Mouse (Mus musculus): ENCODE data around the gene Sh3gl1. TPM values are rescaled to one million over a fixed set of nuclear protein-coding genes. Genes with fewer than 3 reads are reported as not detected.

Sh3gl1 gene
- total and polyA plus RNA-seq, 3 experiments = 29.3 to 39.0 (median 38.0) TPM

DNA sequence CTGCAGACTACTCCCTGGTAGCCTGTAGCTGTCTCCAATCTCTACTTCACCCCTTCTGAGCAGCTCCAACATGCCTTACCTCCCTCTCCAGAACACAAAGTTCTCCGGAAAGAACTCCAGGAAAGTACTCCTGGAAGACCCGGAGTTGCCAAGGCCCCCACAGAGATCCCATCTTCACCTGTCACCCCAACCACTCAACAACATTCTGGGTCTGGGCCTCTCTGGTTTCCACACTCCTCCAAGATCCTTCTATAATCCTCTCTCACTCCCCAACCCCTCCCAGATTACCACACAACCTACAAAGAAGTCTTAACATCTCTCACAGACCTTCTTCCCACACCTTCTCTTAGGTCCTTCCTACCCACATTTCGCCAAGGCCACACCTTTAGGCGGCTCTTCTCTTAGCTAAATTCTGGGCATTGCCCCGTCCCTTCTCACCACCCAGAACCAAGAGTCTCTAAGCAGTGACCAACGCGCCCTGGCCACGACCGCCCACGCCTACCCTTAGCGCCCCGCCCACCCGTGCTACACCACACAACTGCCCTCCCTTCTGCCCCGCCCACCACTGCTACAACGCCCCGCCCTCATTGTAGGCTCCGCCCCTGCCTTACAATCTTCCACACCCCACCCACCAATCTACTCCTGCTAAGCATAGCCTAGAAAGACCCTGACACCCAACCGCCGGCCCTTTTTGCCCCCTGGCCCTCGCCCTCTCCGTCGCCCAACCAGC, 37.8 kb upstream of the Sh3gl1 start:
- Histone ChIP-seq H3K4me2 (ENCODE audit: insufficient read depth, low read depth, poor library complexity, severe bottlenecking) (peak overlapping the region; percentile 98), H3K9me3 (replicated peaks; ENCODE audit: low read length) (no peaks in the 10 kb centered on the region), H3K27ac (ENCODE audit: insufficient read depth, low read depth) (peak overlapping the region; percentile 79), H3K27me3 (replicated peaks) (no peaks in the 10 kb centered on the region), H3K79me2 (replicated peaks; ENCODE audit: control insufficient read depth, extremely low read depth, insufficient read depth, poor library complexity, severe bottlenecking) (no peaks in the 10 kb centered on the region; the same call in 1 of the 2 replicates), H3K4me3 (replicated peaks in 1 of 3; ENCODE audit: low read depth in 2 of 3, low read length in 2 of 3, poor library complexity in 1 of 3) (peak overlapping the region; percentile 66 to 79 (median 77)), H3K9ac (ENCODE audit: insufficient read depth, low read depth) (peak overlapping the region; percentile 95), H3K4me1 (ENCODE audit: control insufficient read depth in 1 of 2, insufficient read depth in 2 of 2) (peaks cover 5 to 42% of the 10 kb centered on the region in 2 experiments; a peak in 3 of 4 replicates), H3K36me3 (replicated peaks in 1 of 2; ENCODE audit: control insufficient read depth in 1 of 2, insufficient read depth in 1 of 2, low read length in 1 of 2) (peaks cover 36 to 43% of the 10 kb centered on the region in 2 experiments)
- in situ Hi-C loops (cut with MboI; ENCODE audit: low pct_ligation_motif_present, low pct_unique_long_range_greater_than_20kb, low sequenced_read_pairs) = no loop called here
- dilution Hi-C loops (cut with MboI; ENCODE audit: extremely low pct_ligation_motif_present, extremely low pct_unique_long_range_greater_than_20kb, low sequenced_read_pairs) = no loop called here
- TF ChIP-seq POLR2AphosphoS2 (IDR thresholded peaks at IDR 0.05; ENCODE audit: low read depth, low read length) = 0 out of 2 replicates have a peak, but pooled peaks have one; percentile 41
- TF ChIP-seq SIN3A (IDR thresholded peaks at IDR 0.05; ENCODE audit: low read length) = no peak
- no peak for TF ChIP-seq CHD2 (IDR thresholded peaks at IDR 0.05; ENCODE audit: low read length)
- TF ChIP-seq ZKSCAN1 (IDR thresholded peaks at IDR 0.05; ENCODE audit: borderline replicate concordance, low read depth, low read length) = no peak
- no peak for TF ChIP-seq MYC (IDR thresholded peaks at IDR 0.05; ENCODE audit: low read depth, low read length)
- peak; percentile 84 for DNase-seq (ENCODE audit: extremely low read depth)

DNA sequence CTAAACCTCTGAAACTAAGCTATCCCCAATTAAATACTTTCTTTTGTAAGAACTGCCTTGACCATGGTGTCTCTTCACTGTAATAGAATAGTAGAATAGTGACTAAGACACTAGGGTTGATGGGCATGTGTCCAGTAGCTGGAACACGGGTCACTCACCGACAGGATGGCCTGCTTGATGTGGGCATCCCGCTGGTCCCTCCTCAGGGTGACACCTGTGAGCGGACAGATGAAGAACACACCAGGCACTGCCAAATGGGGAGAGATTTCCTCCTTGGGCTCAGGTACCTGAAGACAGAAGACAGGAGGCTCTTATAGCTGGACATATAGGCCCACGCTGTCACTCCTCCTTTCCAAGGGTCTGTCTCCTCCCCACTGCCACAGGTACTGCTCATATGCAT, 35.8 kb upstream of the Sh3gl1 start:
- Histone ChIP-seq H3K27me3 (replicated peaks) (no peaks in the 10 kb centered on the region), H3K79me2 (replicated peaks; ENCODE audit: control insufficient read depth, extremely low read depth, insufficient read depth, poor library complexity, severe bottlenecking) (no peaks in the 10 kb centered on the region; the same call in 1 of the 2 replicates), H3K36me3 (replicated peaks in 1 of 2; ENCODE audit: control insufficient read depth in 1 of 2, insufficient read depth in 1 of 2, low read length in 1 of 2) (peaks cover 56 to 63% of the 10 kb centered on the region in 2 experiments), H3K9ac (ENCODE audit: insufficient read depth, low read depth) (no peak overlapping the region), H3K4me2 (ENCODE audit: insufficient read depth, low read depth, poor library complexity, severe bottlenecking) (no peak overlapping the region), H3K27ac (ENCODE audit: insufficient read depth, low read depth) (no peak overlapping the region), H3K9me3 (replicated peaks; ENCODE audit: low read length) (no peaks in the 10 kb centered on the region), H3K4me3 (replicated peaks in 1 of 3; ENCODE audit: low read depth in 2 of 3, low read length in 2 of 3, poor library complexity in 1 of 3) (no peak overlapping the region), H3K4me1 (ENCODE audit: control insufficient read depth in 1 of 2, insufficient read depth in 2 of 2) (peaks cover 5 to 34% of the 10 kb centered on the region in 2 experiments; a peak in 3 of 4 replicates)
- in situ Hi-C loops (cut with MboI; ENCODE audit: low pct_ligation_motif_present, low pct_unique_long_range_greater_than_20kb, low sequenced_read_pairs) (no loop called here), dilution Hi-C loops (cut with MboI; ENCODE audit: extremely low pct_ligation_motif_present, extremely low pct_unique_long_range_greater_than_20kb, low sequenced_read_pairs) (no loop called here)
- no peak for DNase-seq (ENCODE audit: extremely low read depth)
- TF ChIP-seq ZMIZ1 (IDR thresholded peaks at IDR 0.05; ENCODE audit: low read depth, low read length) = no peak
- TF ChIP-seq NRF1 (IDR thresholded peaks at IDR 0.05; ENCODE audit: low read depth, low read length) = no peak
- no peak for TF ChIP-seq ZKSCAN1 (IDR thresholded peaks at IDR 0.05; ENCODE audit: borderline replicate concordance, low read depth, low read length)
- TF ChIP-seq JUN (IDR thresholded peaks at IDR 0.05; ENCODE audit: insufficient read depth, low read depth, low read length) = no peak
- TF ChIP-seq TBP (conservative IDR thresholded peaks at IDR 0.05; ENCODE audit: low read depth, low read length) = no peak
- no peak for TF ChIP-seq ZC3H11A (IDR thresholded peaks at IDR 0.05; ENCODE audit: low read depth, low read length)
- no peak for TF ChIP-seq E2F4 (IDR thresholded peaks at IDR 0.05; ENCODE audit: insufficient replicate concordance, low read depth, low read length)
- no peak for TF ChIP-seq HCFC1 (IDR thresholded peaks at IDR 0.05; ENCODE audit: low read depth, low read length)
- no peak for TF ChIP-seq MYC (IDR thresholded peaks at IDR 0.05; ENCODE audit: low read depth, low read length)
- TF ChIP-seq MAFK (IDR thresholded peaks at IDR 0.05; ENCODE audit: insufficient replicate concordance, low read length) = no peak
- no peak for TF ChIP-seq IRF4 (IDR thresholded peaks at IDR 0.05; ENCODE audit: low read depth, low read length)
- no peak for TF ChIP-seq MAX (IDR thresholded peaks at IDR 0.05; ENCODE audit: low read length)
- no peak for TF ChIP-seq UBTF (IDR thresholded peaks at IDR 0.05; ENCODE audit: low read depth, low read length)
- TF ChIP-seq MXI1 (IDR thresholded peaks at IDR 0.05; ENCODE audit: low read depth, low read length) = no peak
- no peak for TF ChIP-seq NELFE (IDR thresholded peaks at IDR 0.05; ENCODE audit: low read depth, low read length)
- no peak for TF ChIP-seq MEF2A (IDR thresholded peaks at IDR 0.05; ENCODE audit: borderline replicate concordance, low read depth, low read length)
- no peak for TF ChIP-seq GABPA (IDR thresholded peaks at IDR 0.05; ENCODE audit: insufficient replicate concordance, low read depth, low read length)
